Mouse (Mus musculus) hematopoietic stem cell, adult 5-6 weeks (primary cell): ENCODE measurements around the gene Stk40. TPM values are rescaled to one million over a fixed set of nuclear protein-coding genes. Genes with fewer than 3 reads are reported as not detected.

Experiments used
- ATAC-seq, 2 experiments: fragments of 125-278 bp in 1 of 2; replicated peaks in 1 of 2; 2 replicates each; pipeline ENCODE4 v1.8.0; 2016 to 2017; ENCODE audit warnings: inconsistent platforms in 2 of 2, mild to moderate bottlenecking in 2 of 2, moderate number of reproducible peaks in 2 of 2, low read depth in 1 of 2, moderate TSS enrichment in 1 of 2; ENCODE audit not compliant: low FRiP score in 2 of 2, poor library complexity in 2 of 2, severe bottlenecking in 2 of 2, insufficient read depth in 1 of 2, low TSS enrichment in 1 of 2
- total RNA-seq: library from RNA; stranded (forward); fragments of 172-1452, 232-1000 nt; gene quantifications from 2 replicates; pipeline ENCODE4 v1.2.3, GENCODE M21; 2017

Gene Stk40
- total RNA-seq, 1 experiment from 2014 or later = 16.1 TPM

DNA sequence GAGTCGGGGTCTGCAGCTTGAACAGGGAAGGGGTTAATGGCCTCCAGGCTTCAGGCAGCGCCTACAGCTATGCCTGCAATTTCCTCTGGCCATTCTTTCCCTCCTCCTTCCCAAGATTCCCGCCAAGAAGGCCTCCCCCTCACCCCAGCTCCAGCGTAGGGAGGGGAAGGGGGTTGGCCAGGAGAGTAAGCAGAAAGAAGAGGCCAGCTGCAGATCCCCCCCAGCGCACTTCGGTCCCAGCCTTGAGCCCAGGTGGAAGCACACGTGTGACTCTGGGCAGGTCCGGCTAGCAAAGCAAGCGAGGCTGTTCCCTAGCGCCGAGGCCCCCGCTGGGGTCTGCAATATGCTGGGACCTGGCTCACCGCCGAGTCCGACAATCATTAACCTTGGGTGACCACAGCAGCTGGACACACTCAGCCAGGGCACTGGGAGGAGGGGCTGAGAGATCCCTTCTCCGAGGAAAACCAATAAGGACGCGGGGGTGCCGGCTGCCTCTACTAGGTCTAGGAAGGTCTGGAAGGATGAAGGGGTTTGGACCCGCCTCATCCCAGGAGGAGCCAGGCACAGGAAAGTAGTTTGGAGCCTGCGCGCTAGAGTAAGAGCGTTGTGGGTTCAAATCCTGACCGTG, 43.9 kb downstream of the Stk40 start, which contains the start of gene Eva1b:
TSS of gene Eva1b (plus strand) at position 212 of the 628 bp plus-strand sequence.
- no peak for ATAC-seq

DNA sequence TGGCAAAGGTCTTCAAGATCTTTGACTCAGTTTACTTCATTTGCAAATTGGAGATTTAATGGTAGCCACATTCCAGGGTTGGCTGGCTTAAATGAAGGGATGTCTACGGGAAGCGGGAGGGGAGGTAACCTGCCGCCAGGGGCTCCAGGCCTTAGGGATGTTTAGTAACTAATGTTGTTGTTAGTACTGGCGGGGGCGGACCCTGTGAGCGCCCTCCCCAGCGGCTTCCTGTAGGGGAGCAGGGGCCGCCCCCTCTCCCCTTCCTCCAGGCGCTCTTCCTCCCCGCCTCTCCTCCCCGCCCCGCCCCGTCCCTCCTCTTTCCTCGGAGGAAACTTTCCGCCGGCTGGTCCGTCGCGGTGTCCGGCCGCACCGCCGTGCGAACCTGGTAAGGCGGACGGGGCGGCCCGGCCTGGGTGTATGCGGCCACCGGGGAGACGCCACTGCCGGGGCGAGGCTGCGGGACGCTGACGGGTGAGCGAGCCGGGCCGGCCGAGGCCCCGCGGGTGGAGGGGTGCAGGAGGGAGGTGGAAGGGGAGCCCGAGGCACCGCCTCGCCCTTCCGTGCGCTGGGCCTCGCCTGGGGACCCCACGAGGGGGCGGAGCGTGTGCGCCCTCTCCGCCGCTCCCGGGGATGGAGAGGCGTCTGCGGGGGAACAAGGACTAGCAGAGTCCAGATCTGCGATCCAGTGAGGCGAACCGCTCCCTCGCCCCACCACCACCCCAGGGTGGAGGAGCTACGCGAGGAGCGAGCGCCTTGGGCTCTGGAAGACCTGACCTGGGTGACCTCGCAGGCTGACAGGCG, 44.6 kb downstream of the Stk40 start:
- ATAC-seq = peak; percentile 52 to 69

DNA sequence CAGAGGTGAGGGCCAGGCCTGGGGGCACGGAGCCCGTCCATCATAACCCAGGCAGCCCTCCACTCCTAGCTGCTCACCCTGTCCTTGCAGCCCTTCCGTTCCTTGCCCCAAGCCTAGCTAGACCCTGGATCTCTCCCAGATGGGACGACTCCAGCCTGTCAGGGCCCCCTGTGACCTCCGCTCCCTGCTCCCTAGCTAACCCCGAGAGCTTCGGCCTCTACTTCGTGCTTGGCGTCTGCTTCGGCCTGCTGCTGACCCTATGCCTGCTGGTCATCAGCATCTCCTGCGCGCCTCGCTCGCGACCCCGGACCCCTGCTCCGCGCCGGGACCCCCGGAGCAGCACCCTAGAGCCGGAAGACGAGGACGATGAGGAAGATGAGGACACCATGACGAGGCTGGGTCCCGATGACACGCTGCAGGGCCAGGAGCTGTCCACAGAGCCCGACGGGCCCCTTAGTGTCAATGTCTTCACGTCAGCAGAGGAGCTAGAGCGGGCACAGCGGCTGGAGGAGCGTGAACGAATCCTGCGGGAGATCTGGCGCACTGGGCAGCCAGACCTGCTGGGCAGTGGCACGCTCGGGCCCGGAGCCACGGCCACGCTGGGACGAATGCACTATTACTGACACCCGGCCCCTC, 45.4 kb downstream of the Stk40 start:
- peak in 1 of 2 experiments; percentile 23; a peak in 1 of 4 replicates for ATAC-seq

DNA sequence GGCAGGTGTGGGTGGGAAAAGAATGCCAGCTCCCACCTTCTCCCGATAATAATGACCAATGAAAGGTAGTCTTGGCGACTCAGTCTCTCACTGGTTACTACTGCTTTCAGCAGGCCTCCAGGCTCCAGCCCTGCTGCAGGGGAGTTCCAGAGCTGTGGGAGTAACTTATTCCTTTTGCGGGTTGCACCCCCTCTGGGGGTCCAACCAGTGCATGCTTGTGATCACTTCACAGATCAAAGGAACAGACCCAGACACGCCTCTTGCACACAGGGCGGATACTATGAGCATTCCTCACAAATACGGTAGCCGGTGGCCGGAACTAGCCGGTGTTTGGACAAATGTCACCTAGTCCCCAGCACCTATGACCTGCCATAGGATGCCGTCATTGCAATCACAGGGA, 46.0 kb downstream of the Stk40 start:
- ATAC-seq = no peak

DNA sequence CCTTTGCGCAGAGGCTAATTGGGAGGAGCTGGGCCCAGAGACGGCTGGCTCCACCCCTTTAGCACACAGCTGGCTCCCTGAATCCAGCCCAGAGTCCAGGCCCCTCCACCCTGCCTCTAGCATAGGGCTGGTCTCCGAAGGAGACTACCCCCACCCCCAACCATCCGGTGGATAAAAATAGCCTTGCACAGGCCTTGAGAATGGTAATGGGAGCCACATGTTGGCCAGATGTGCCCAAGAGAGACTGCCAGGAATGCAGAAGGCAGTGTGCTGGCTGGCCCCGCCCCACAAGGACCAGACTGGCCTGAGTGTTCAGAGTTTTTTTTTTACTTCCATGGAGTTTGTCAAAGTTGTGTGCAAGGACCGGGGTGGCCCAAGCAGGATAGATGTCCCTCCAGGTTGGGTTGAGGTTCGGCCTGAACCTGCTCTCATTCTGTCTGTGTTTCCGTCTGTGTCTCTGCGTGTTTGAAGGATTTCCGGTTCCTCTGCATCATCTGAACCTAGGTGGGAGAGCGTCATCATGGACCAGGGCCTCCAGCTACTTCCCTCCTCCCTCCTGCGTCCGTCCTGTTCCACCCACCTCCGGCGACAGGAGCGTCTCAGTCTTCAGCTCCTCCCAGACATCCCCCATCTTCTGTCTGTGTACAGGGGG, 46.7 kb downstream of the Stk40 start:
- no peak for ATAC-seq

DNA sequence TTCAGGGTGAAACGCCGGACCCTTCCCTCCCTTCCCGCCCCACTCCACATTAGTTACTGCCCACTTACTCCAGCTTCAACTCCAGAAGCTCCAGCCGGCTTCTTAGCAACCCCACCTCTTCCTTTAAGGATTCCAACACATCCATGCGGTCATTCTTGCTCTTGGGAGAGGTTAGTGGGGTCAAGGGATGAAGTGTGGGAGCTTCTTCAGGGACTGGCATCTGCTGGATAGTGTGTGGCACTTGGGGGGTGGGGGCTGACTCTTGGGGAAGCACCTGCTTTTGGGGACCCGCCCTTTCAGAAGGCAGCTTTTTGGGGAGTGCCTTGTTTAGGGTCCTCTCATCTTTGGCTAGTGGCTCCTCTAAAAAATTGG, 47.2 kb downstream of the Stk40 start:
- ATAC-seq = no peak

DNA sequence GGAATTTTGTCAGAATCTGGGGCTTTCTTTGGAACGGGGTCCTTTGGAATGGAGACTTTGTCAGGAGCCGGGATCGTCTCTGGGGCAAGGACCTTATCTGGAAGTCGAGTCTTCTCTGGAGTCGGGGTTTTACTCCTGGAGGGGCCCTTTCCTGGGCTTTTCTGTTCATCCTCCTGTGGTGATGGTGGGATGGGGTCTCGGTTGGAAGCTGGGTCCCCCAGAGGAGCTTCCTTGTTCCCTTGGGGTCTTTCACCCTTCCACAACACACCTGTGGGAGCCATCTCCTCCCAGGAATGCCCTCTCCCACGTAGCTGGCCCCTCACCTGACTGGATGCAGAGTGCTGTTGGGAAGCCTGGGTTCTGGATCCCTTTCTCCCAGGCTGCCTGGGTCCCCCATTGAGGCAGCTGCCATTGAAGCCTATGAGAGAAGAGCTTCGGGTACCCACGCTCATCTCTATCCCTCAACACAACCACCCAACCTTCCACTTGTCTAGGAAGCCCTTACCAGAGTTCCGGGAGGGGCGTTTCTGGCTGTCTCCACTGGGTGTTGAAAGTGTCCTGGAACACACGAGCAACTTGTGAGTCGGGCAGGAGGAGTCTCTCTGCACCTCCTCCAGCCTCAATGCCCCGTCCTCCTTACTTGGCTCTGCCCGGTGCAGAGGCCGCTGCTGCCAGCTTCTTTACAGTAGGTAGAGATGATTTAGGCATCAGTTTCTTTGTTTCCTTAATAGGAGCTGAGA, 48.1 kb downstream of the Stk40 start:
- ATAC-seq = no peak

DNA sequence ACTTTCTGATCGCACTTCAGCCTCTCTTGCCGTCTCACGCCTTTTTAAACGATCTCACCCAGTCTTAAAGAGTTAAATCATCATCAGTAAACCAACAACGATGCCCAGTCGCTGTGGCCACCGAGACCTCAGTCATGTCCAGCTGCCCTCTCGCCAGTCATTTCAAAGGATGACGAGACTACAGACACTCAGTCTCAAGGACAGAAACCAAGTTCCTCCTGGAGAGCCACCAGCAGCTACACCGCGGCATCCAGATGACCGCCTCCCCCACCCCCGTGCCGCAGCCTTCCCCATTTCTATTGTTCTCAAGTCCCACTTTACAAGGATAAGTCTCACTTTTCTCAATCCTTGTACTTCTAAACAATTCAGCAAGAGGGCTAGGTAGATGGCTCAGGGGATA, 49.1 kb downstream of the Stk40 start:
- ATAC-seq = no peak

DNA sequence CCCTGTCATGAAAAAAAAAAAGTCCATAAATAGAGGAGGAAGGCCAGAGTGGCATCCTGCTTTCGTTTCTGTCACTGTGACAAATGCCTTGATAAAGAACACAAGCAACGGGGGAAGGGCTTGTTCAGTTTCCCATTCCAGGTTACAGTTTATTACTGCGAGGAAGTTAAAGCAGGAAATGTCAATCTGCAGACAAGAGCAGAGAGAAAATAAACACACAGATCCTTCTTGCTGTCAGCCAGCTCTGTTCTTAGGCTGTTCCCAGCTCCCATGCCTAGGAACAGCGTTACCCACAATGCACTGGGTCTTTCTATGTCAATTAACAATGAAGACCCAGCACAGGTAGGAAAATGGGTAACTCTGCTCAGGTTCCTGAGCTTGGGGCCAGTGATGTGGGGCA, 51.4 kb downstream of the Stk40 start:
- 0 out of 4 replicates have a peak, but pooled peaks of 1 of the 2 experiments have one; percentile 18 for ATAC-seq

DNA sequence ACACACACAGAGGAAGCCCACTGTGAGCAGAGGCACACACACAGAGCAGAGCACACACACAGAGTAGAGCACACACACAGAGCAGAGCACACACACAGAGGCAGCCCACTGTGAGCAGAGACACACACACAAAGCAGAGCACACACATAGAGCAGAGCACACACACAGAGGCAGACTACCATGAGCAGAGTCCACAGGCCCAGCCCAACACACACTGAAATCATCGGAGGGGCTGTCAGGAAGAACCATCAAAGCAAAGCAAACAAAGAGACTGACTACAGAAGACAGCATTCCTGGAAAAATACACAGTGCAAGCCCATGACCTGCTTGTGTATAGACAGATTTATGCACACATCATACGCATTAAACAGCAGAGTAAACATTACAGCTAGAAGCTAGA, 52.1 kb downstream of the Stk40 start:
- ATAC-seq = no peak

DNA sequence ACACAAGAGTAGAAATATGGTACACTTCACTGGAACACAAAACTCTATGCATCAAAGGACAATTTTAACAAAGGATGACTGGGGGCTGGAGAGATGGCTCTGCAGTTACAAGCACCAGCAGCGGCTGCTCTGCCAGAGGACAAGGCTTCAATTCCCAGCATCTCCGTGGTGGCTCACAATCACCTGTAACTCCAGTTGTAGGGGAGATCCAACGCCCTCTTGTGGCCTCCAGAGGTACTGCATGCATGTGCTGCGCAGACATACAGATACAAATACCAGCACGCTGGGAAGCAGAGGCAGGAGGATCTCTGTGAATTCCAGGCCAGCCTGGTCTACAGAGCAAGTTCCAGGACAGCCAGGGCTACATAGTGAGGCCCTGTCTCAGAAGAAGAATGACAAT, 52.9 kb downstream of the Stk40 start:
- no peak for ATAC-seq

DNA sequence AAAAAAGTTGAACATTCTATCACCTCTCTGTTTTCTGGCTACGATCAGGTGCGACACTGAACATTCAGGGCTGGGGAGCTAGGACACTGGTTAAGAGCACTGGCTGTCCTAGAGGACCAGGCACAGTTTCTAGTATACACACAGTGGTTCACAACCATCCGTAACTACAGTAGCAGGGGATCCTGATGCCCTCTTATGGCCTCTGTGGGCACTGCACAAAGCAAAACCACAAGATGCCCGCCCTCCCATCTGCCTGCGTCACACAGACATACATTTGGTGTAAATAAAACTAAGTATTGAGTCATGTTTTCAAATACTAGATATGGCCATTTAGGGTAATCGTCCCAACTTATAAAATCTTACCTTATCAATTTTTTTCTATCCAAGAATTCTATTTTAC, 53.8 kb downstream of the Stk40 start:
- no peak; a peak in 1 of 4 replicates for ATAC-seq

DNA sequence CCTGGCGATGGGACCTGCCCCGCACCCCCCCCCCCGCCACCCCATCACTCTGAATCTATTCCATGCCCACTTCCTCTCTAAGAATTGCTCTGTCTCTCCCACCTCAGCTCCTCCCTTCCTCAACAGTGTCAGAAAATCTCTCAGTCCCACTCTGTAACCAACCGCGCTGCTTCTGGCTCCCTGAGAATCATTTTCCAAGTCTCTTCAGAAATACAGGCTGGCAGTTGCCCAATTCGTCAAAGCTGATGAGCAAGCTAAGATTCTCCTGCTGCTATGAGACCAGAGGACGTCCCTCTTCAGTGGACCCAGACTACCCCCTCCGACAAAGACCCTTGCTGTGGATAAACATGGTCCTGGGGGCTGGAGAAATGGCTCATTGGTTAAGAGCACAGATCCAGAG, 55.7 kb downstream of the Stk40 start:
- no peak for ATAC-seq

DNA sequence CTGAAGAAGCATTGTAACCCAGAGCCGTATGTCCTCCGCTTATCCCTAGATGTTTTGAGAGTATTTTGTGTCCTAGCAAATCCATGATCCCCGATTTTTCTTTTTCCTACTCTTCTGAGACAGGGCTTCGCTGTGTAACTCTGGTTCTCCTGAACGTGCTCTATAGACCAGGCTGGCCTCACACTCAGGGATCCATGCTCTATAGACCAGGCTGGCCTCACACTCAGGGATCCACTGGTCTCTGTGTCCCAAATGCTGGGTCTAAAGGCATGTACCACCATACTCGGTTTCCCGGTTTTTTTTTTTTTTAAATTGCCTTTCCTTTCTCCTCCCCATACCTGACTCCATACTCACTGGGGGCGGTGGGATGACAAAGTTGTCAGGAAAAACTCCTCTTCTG, 57.2 kb downstream of the Stk40 start:
- no peak for ATAC-seq

DNA sequence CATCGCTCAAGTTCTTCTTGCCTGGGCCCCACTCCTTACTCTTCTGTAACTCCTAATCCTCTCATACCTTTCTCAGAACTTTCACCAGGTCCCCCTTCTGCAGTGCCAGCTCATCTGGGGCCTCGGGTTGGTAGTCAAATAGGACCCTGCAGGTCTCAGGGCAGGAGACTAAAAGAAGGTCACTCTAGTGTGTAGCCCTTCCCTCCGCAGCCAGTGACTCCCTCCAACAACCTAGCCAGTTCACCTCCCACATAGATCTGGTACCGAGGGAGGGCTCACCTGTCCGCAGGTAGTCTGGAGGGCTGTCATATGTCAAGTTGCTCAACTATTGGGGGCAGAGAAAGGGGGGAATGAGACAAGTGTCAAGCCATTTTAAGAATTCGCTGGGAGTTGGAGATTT, 57.7 kb downstream of the Stk40 start:
- no peak for ATAC-seq

DNA sequence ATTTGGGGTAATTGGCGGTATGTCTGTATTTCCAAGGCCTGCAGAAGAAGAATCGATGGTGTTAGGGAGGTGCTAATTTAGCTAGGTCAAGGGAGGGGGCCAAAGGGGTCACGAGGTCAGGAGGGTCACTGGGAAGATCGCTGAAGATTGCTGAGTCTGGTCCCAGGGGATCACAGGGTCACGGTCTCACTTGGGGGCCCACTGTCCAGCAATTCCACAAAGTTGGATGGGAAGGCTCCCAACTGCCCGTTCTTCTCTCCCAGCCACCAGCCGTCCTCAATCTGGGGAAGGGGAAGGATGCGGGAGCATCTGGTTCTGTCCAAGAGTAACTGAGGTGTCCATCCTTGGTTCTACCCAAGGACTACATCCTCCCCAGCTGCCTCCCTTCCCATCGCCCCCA, 58.2 kb downstream of the Stk40 start:
- no peak for ATAC-seq

DNA sequence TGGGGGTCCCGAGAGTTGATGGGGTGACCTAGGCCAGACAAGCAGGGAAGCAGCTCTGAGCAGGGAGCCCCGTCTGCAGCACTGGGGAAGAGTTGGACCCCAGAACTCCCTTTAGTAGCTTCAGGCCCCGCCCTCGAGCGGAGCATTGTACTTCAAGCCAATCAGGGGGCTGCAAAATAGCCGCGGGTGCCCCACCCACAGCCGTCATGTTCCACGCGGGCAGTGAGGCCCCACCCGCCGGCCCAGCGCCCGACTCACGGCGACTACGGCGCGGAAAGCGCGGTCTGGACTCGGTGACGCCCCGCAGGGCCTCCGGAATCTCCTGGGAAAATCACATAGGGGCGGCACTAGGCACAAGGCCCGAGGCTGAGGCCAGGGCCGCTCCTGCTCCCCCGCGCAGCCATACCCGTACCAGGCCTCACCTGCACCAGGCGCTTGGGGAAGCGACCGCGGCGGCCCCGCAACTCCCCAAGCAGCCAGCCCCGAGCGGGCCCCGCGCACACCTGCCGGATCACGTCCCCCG, 58.8 kb downstream of the Stk40 start:
- peak; percentile 93 to 95 for ATAC-seq
